Mouse (Mus musculus) hindbrain, embryonic 16.5 days (tissue): Measurements from ENCODE around the gene Smok3c. TPM values are rescaled to one million over a fixed set of nuclear protein-coding genes. Genes with fewer than 3 reads are reported as not detected.
"Not testable (repeated sequence)": the region's sequence is repeated elsewhere in the genome, so short reads cannot be mapped to it uniquely, and the experiment has no call there.

ENCODE experiments used
- ATAC-seq: fragments of 200-750 bp; cut with Nextera tagmentation; 2 replicates; pipeline ENCODE4 v1.8.0; 2017; ENCODE audit warnings: moderate TSS enrichment, moderate library complexity
- H3K27ac ChIP-seq: fragments of 300-500 bp; sonication (generic); 2 replicates; pipeline ENCODE4 v1.5.1; 2014; ENCODE audit warnings: low read depth, mild to moderate bottlenecking, control low read depth, low read length, moderate library complexity
- H3K27me3 ChIP-seq: fragments of 300-500 bp; sonication (generic); replicated peaks from 2 replicates; pipeline ENCODE4 v1.6.1; 2014; ENCODE audit warnings: low read length; ENCODE audit not compliant: control insufficient read depth, insufficient read depth
- H3K36me3 ChIP-seq: fragments of 300-500 bp; sonication (generic); 2 replicates; pipeline ENCODE4 v1.6.1; 2014; ENCODE audit warnings: mild to moderate bottlenecking, low read length, moderate library complexity, mixed read lengths; ENCODE audit not compliant: control insufficient read depth, insufficient read depth
- H3K4me1 ChIP-seq: fragments of 300-500 bp; sonication (generic); 2 replicates; pipeline ENCODE4 v1.6.1; 2014; ENCODE audit warnings: low read depth, low read length; ENCODE audit not compliant: control insufficient read depth, insufficient read depth
- H3K4me2 ChIP-seq: fragments of 300-500 bp; sonication (generic); 2 replicates; pipeline ENCODE4 v1.6.1; 2014; ENCODE audit warnings: mild to moderate bottlenecking, low read length, control low read depth, moderate library complexity
- H3K4me3 ChIP-seq: fragments of 300-500 bp; sonication (generic); 2 replicates; pipeline ENCODE4 v1.5.1; 2014; ENCODE audit warnings: mild to moderate bottlenecking, low read length, control low read depth, moderate library complexity
- H3K9ac ChIP-seq: fragments of 300-500 bp; sonication (generic); 2 replicates; pipeline ENCODE4 v1.6.1; 2014; ENCODE audit warnings: low read depth, mild to moderate bottlenecking, control low read depth, low read length, moderate library complexity
- H3K9me3 ChIP-seq: fragments of 300-500 bp; sonication (generic); 2 replicates; pipeline ENCODE4 v1.6.1; 2014; ENCODE audit warnings: mild to moderate bottlenecking, low read length, moderate library complexity; ENCODE audit not compliant: control insufficient read depth
- WGBS: fragments of 180-500 bp; shearing (Covaris S2); extraction: QIAGEN DNeasy Blood & Tissue Kit; methylation state at CpG from one replicate; pipeline ENCODE4 v1.1.7; 2014; 5-methylcytosine and 5-hydroxymethylcytosine counted together
- polyA plus RNA-seq: library from polyadenylated mRNA; unstranded; fragments of >200 nt; fragmentation: Nextera tagmentation; extraction: Ambion mirVana; gene quantifications from 2 replicates; pipeline ENCODE4 v1.2.1, GENCODE M21; 2015

The Smok3c gene
- polyA plus RNA-seq, 1 experiment from 2014 or later, result not detected

GRCm38 (mm10) chr5:138089108-138089551, 36.1 kb downstream of the Smok3c start:
- Histone ChIP-seq H3K4me1 (peaks cover 17% of the 10 kb centered on the region), H3K9ac (no peak overlapping the region), H3K36me3 (peaks cover 11% of the 10 kb centered on the region), H3K27ac (no peak overlapping the region), H3K4me2 (no peak overlapping the region), H3K9me3 (no peaks in the 10 kb centered on the region), H3K27me3 (no peaks in the 10 kb centered on the region), H3K4me3 (no peak overlapping the region)
- ATAC-seq, result no peak
- WGBS, result 83% methylated on average over 6 of the region's 6 CpGs

GRCm38 (mm10) chr5:138090271-138090670, 37.3 kb downstream of the Smok3c start:
- Histone ChIP-seq H3K36me3 (peaks cover 14% of the 10 kb centered on the region), H3K27me3 (no peaks in the 10 kb centered on the region), H3K4me2 (no peak overlapping the region), H3K4me3 (no peak overlapping the region), H3K4me1 (peaks cover 14% of the 10 kb centered on the region), H3K9me3 (no peaks in the 10 kb centered on the region), H3K27ac (no peak overlapping the region), H3K9ac (no peak overlapping the region)
- WGBS, result 76% methylated on average over 3 of the region's 3 CpGs
- ATAC-seq, result no peak

GRCm38 (mm10) chr5:138090737-138091136, 37.7 kb downstream of the Smok3c start:
- H3K4me1 ChIP-seq, result peaks cover 14% of the 10 kb centered on the region
- no peak overlapping the region for H3K9ac ChIP-seq
- 92% methylated on average over 5 of the region's 5 CpGs for WGBS
- no peaks in the 10 kb centered on the region for H3K27me3 ChIP-seq
- H3K4me2 ChIP-seq, result no peak overlapping the region
- H3K27ac ChIP-seq, result no peak overlapping the region
- no peak for ATAC-seq
- peaks cover 14% of the 10 kb centered on the region for H3K36me3 ChIP-seq
- H3K4me3 ChIP-seq, result no peak overlapping the region
- H3K9me3 ChIP-seq, result no peaks in the 10 kb centered on the region

GRCm38 (mm10) chr5:138092771-138093170, 39.8 kb downstream of the Smok3c start:
- Histone ChIP-seq H3K4me3 (no peak overlapping the region), H3K9ac (no peak overlapping the region), H3K36me3 (peaks cover 23% of the 10 kb centered on the region), H3K9me3 (no peaks in the 10 kb centered on the region), H3K27me3 (no peaks in the 10 kb centered on the region), H3K4me1 (no peaks in the 10 kb centered on the region), H3K4me2 (no peak overlapping the region), H3K27ac (no peak overlapping the region)
- ATAC-seq, result no peak
- 93% methylated on average over 4 of the region's 4 CpGs for WGBS

- 97% methylated on average over 6 of the region's 6 CpGs for WGBS
- Histone ChIP-seq H3K9me3 (no peaks in the 10 kb centered on the region), H3K4me3 (no peak overlapping the region), H3K4me2 (no peak overlapping the region), H3K36me3 (peaks cover 34% of the 10 kb centered on the region), H3K4me1 (no peaks in the 10 kb centered on the region), H3K27me3 (no peaks in the 10 kb centered on the region), H3K27ac (no peak overlapping the region), H3K9ac (no peak overlapping the region)
- no peak for ATAC-seq
Observed at GRCm38 (mm10) chr5:138094474-138094873, 41.5 kb downstream of the Smok3c start.

GRCm38 (mm10) chr5:138104976-138105375, 52.0 kb downstream of the Smok3c start:
- no peaks in the 10 kb centered on the region for H3K4me1 ChIP-seq
- WGBS, result 96% methylated on average over 2 of the region's 2 CpGs
- H3K9me3 ChIP-seq, result no peaks in the 10 kb centered on the region

GRCm38 (mm10) chr5:138107130-138107529, 54.1 kb downstream of the Smok3c start:
- Histone ChIP-seq H3K27ac (no peak overlapping the region), H3K9me3 (no peaks in the 10 kb centered on the region), H3K36me3 (peaks cover 24% of the 10 kb centered on the region), H3K4me1 (no peaks in the 10 kb centered on the region), H3K9ac (no peak overlapping the region), H3K27me3 (no peaks in the 10 kb centered on the region), H3K4me3 (no peak overlapping the region), H3K4me2 (no peak overlapping the region)
- no peak for ATAC-seq
- 57% methylated on average over 3 of the region's 3 CpGs for WGBS

More at GRCm38 (mm10) chr5:138104976-138105375, 52.0 kb downstream of the Smok3c start:
- Histone ChIP-seq H3K27me3 (no peaks in the 10 kb centered on the region), H3K27ac (no peak overlapping the region), H3K9ac (no peak overlapping the region), H3K4me3 (no peak overlapping the region), H3K4me2 (no peak overlapping the region), H3K36me3 (peaks cover 44% of the 10 kb centered on the region)
- no peak for ATAC-seq

- H3K4me3 ChIP-seq, H3K4me2 ChIP-seq, H3K4me1 ChIP-seq, H3K27me3 ChIP-seq, H3K36me3 ChIP-seq, H3K9me3 ChIP-seq, ATAC-seq, H3K27ac ChIP-seq, H3K9ac ChIP-seq: not testable (repeated sequence)
- 63% methylated on average over 3 of the region's 4 CpGs for WGBS
Observed at GRCm38 (mm10) chr5:138109847-138110396, 56.9 kb downstream of the Smok3c start.
